Mouse (Mus musculus) liver, postnatal 0 days (tissue): ENCODE measurements at regions not wholly inside any gene's neighbourhood (a gene's known extent, or its start where the extent isn't known, plus 50 kb on each side); places are given as distances from the start of the nearest gene placed in this dataset.

Experiments used
- ATAC-seq: fragments of 200-750 bp; cut with Nextera tagmentation; 2 replicates; pipeline ENCODE4 v1.8.0; 2017; ENCODE audit warnings: mild to moderate bottlenecking, moderate library complexity
- DNase-seq: peaks from one replicate; pipeline ENCODE4 v3.0.0-alpha.2; 2016
- H3K27ac ChIP-seq: fragments of 300-500 bp; sonication (generic); 2 replicates; pipeline ENCODE4 v1.5.1; 2014; ENCODE audit warnings: antibody characterized with exemption, moderate library complexity, mild to moderate bottlenecking, low read depth
- H3K27me3 ChIP-seq: fragments of 300-500 bp; sonication (generic); 2 replicates; pipeline ENCODE4 v1.6.1; 2014; ENCODE audit warnings: low read length, control low read depth, mixed read lengths; ENCODE audit not compliant: insufficient read depth
- H3K36me3 ChIP-seq: fragments of 300-500 bp; sonication (generic); replicated peaks from 2 replicates; pipeline ENCODE4 v1.6.1; 2014; ENCODE audit warnings: mild to moderate bottlenecking, control low read depth, low read length, moderate library complexity, mixed read lengths; ENCODE audit not compliant: insufficient read depth
- H3K4me1 ChIP-seq: fragments of 300-500 bp; sonication (generic); 2 replicates; pipeline ENCODE4 v1.6.1; 2014; ENCODE audit warnings: antibody characterized with exemption, mild to moderate bottlenecking, control low read depth; ENCODE audit not compliant: insufficient read depth
- H3K4me2 ChIP-seq: fragments of 300-500 bp; sonication (generic); 2 replicates; pipeline ENCODE4 v1.6.1; 2014; ENCODE audit warnings: low read depth, mild to moderate bottlenecking, low read length, moderate library complexity, mixed read lengths
- H3K4me3 ChIP-seq: fragments of 300-500 bp; sonication (generic); 2 replicates; pipeline ENCODE4 v1.5.1; 2014; ENCODE audit warnings: low read depth, low read length
- H3K9ac ChIP-seq: fragments of 300-500 bp; sonication (generic); replicated peaks from 2 replicates; pipeline ENCODE4 v1.6.1; 2014; ENCODE audit warnings: mild to moderate bottlenecking, moderate library complexity
- H3K9me3 ChIP-seq: fragments of 300-500 bp; sonication (generic); 2 replicates; pipeline ENCODE4 v1.6.1; 2016; ENCODE audit warnings: mild to moderate bottlenecking, control low read depth, low read length, mixed read lengths
- CTCF ChIP-seq: sonication (generic); IDR thresholded peaks from 2 replicates; pipeline ENCODE4 v1.5.1; 2016; ENCODE audit warnings: antibody characterized with exemption, low read depth
- EP300 ChIP-seq: IDR thresholded peaks from 2 replicates; pipeline ENCODE4 v1.6.1; 2016; ENCODE audit warnings: antibody characterized with exemption, low read depth, mild to moderate bottlenecking
- WGBS: fragments of 180-500 bp; shearing (Covaris S2); extraction: QIAGEN DNeasy Blood & Tissue Kit; methylation state at CpG from one replicate; pipeline ENCODE4 v1.1.7; 2014; ENCODE audit not compliant: insufficient replicate concordance; 5-methylcytosine and 5-hydroxymethylcytosine counted together

DNA sequence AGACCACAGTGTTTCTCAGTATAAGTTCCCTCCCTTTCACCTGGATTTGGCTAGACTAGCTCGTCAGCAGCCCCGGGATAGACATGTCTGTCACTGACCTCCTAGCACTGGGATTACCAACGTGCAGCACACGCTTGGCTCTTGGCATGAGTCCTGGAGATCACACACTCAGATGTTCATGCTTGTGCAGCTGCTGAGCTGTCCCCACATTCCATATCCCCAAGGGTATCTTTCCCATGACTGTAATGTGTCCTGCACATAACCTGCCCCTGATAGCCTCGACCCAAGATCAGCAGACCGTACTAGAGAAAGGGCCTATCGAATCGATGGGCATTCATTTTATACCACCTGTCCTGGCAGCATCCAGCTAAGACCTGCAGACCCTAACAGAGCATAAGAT, 123.4 kb upstream of the Hs6st1 start:
- no peak overlapping the region for H3K9ac ChIP-seq
- H3K27me3 ChIP-seq, result no peaks in the 10 kb centered on the region
- no peaks in the 10 kb centered on the region for H3K36me3 ChIP-seq
- no peaks in the 10 kb centered on the region for H3K9me3 ChIP-seq
- H3K27ac ChIP-seq, result no peak overlapping the region
- no peak overlapping the region for H3K4me2 ChIP-seq
- no peak for TF ChIP-seq CTCF
- no peak for TF ChIP-seq EP300
- DNase-seq, result no peak
- no peak for ATAC-seq
- no peak overlapping the region for H3K4me3 ChIP-seq
- 81% methylated on average over 8 of the region's 8 CpGs for WGBS
- H3K4me1 ChIP-seq, result no peaks in the 10 kb centered on the region; the same call in 1 of the 2 replicates

DNA sequence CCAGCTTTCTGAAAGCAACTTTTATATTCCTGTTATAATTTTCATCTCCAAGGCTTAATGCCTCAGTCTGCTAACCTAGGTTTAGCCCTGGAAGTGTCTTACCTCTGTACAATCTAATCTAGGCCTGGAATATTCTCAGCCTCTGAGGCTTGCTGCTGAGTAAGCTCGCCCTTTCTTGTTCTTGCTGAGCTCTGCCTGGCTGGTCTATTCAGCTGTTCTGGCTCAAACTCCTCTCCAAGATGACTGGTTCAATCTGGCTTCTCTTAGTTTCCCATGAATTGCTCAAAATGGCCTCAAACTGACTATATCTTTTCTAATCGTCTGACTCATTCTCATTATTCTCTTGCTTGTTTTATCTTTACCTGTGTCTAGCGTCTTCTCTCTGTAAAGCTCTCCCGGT, 122.6 kb upstream of the Hs6st1 start:
- H3K4me3 ChIP-seq, result no peak overlapping the region
- H3K4me1 ChIP-seq, result no peaks in the 10 kb centered on the region; the same call in 1 of the 2 replicates
- H3K27ac ChIP-seq, result no peak overlapping the region
- no peak overlapping the region for H3K9ac ChIP-seq
- H3K9me3 ChIP-seq, result no peaks in the 10 kb centered on the region
- ATAC-seq, result no peak
- no peak overlapping the region for H3K4me2 ChIP-seq
- no peak for DNase-seq
- no peaks in the 10 kb centered on the region for H3K27me3 ChIP-seq
- 74% methylated on average over 4 of the region's 4 CpGs for WGBS
- TF ChIP-seq EP300 (no peak), CTCF (no peak)
- no peaks in the 10 kb centered on the region for H3K36me3 ChIP-seq

DNA sequence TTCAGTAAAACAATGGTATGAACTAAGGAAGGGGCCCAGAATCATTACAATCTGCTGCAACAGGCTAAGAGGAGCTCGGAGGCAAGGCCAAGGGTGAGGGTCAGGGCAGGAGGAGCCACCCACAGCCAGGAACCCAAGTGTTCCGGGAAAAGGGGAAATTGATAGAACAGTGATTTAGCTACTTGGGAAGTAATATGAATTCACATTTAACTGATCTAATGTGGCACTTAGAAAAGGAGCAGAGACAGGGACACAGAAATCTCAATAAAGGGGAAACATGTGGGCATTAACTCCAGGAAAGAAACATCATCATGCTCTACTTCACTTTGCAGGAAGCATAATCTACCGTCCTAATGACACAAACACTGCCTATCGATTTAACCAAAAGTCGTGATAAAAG, 120.1 kb upstream of the Hs6st1 start:
- DNase-seq (no peak), ATAC-seq (no peak)
- H3K27ac ChIP-seq, result no peak overlapping the region
- WGBS, result 53% methylated on average over 5 of the region's 5 CpGs
- H3K4me3 ChIP-seq, result no peak overlapping the region
- H3K4me1 ChIP-seq, result no peaks in the 10 kb centered on the region
- no peak overlapping the region for H3K4me2 ChIP-seq
- H3K36me3 ChIP-seq, result no peaks in the 10 kb centered on the region
- no peak overlapping the region for H3K9ac ChIP-seq
- no peaks in the 10 kb centered on the region for H3K9me3 ChIP-seq
- TF ChIP-seq CTCF (no peak), EP300 (no peak)
- H3K27me3 ChIP-seq, result no peaks in the 10 kb centered on the region

DNA sequence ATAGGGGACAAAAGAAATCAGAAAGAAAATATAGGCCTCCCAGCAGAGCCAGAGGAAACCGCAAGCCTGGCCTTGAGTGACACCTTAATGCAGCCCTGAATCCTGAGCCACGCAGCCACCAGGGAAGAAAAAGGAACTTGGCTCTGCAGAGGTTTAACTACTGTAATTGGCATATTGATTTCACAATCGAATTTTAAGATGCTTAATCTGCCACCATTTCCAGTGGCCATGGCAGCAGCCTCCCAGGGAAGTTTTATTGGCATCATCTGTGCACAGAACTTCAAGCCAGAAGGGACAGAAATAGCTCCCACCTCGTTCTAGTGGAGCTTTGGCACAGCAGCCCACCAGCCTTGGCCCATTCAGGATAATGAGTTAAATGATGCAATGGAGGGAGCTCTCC, 117.1 kb upstream of the Hs6st1 start:
- 39% methylated on average over 4 of the region's 4 CpGs for WGBS

DNA sequence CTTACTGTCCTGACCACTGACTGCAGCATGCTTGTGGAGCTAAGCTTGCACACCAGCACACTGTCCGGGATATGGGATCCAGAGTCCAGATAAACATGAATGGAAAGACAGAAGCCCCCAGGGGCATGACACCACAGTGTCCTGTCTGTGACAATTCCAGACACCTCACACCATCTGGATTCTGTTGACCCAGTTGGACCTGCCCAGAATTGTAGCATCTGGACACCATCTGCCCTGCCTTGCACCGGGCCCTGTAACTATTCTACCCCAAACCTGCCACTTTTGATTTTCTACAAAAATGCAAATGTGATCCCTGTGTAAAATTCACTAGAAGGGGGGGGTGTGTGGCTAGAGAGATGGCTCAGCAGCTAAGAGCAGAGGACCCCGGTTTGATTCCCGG, 114.5 kb upstream of the Hs6st1 start:
- no peak for ATAC-seq
- Histone ChIP-seq H3K4me1 (no peaks in the 10 kb centered on the region), H3K27ac (no peak overlapping the region), H3K36me3 (no peaks in the 10 kb centered on the region), H3K27me3 (no peaks in the 10 kb centered on the region), H3K9me3 (no peaks in the 10 kb centered on the region), H3K9ac (no peak overlapping the region), H3K4me3 (no peak overlapping the region), H3K4me2 (no peak overlapping the region)
- no peak for DNase-seq
- 76% methylated on average over 4 of the region's 4 CpGs for WGBS
- TF ChIP-seq CTCF, result no peak
- TF ChIP-seq EP300, result no peak

More for the DNA sequence above, 117.1 kb upstream of the Hs6st1 start:
- H3K9me3 ChIP-seq, result no peaks in the 10 kb centered on the region
- ATAC-seq, result no peak
- H3K4me3 ChIP-seq, result no peak overlapping the region
- no peaks in the 10 kb centered on the region for H3K27me3 ChIP-seq
- H3K36me3 ChIP-seq, result no peaks in the 10 kb centered on the region
- no peaks in the 10 kb centered on the region for H3K4me1 ChIP-seq
- no peak overlapping the region for H3K4me2 ChIP-seq
- H3K9ac ChIP-seq, result no peak overlapping the region
- no peak for TF ChIP-seq CTCF
- no peak for TF ChIP-seq EP300
- H3K27ac ChIP-seq, result no peak overlapping the region
- DNase-seq, result no peak

DNA sequence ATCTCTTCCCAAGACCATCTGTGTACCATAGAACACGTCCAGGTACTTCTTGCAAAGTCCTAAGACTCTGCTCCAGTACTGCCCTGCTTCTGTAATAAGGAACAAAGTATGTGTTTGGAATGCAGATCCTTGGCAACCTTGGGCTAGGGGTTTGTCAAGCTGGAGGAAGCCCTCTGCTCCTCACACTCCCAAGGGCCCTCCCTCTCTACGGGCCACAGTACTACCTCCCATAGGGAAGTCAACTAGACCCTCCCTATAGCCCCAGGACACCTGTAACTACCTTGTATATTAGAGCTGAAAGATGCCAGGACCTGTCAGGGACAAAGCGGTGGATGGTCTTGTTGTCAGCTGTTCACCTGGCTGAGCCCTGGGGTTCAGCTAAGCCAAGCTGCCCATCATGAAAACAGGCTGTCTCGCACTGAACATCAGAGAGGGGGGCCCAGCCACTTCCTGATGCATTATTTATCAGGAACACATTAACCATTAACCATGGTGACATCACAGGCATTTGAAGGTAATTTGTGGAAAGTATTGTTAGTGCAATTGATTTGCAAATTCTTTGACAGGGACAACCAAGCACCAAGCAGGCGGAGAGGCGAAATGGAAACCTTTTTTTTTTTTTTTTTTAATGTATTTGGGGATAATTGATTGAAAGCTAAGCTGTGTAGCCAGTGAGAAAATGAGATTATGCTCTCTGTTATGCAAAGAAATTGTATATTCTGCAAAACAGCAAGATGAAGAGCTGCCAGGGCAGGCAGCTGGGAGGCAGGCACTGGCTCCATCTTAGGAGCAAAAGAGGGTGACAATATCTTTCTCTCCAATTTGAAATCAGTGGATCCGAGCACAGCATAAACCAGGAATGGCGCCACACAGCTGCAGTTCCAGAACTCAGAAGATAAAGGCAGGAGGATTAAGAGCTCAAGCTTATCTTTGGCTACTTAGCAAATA, 110.5 kb upstream of the Hs6st1 start:
- no peak overlapping the region for H3K4me2 ChIP-seq
- no peaks in the 10 kb centered on the region for H3K9me3 ChIP-seq
- H3K4me1 ChIP-seq, result no peaks in the 10 kb centered on the region; the same call in 1 of the 2 replicates
- H3K4me3 ChIP-seq, result no peak overlapping the region
- H3K27me3 ChIP-seq, result no peaks in the 10 kb centered on the region
- WGBS, result 65% methylated on average over 8 of the region's 8 CpGs
- no peak overlapping the region for H3K9ac ChIP-seq
- TF ChIP-seq EP300 (no peak), CTCF (no peak)
- DNase-seq (no peak), ATAC-seq (no peak)
- no peaks in the 10 kb centered on the region for H3K36me3 ChIP-seq
- no peak overlapping the region for H3K27ac ChIP-seq
